Mouse (Mus musculus) left cerebral cortex, adult 2 months (tissue): Measurements from ENCODE around the gene Olfr1102. TPM values are rescaled to one million over a fixed set of nuclear protein-coding genes. Genes with fewer than 3 reads are reported as not detected.

ENCODE experiments used
- DNase-seq, 2 experiments: peaks; one replicate each; pipeline ENCODE4 v3.0.0; 2021 to 2022; ENCODE audit warnings: low spot score in 2 of 2, mixed read lengths in 1 of 2; ENCODE audit errors: extremely low spot score in 1 of 2
- H3K27ac ChIP-seq: fragments of 200-600 bp; 2 replicates; pipeline ENCODE4 v1.8.1; 2022
- H3K4me3 ChIP-seq: fragments of 200-600 bp; 2 replicates; pipeline ENCODE4 v1.8.1; 2022
- CTCF ChIP-seq: fragments of 200-600 bp; IDR thresholded peaks from 2 replicates; pipeline ENCODE4 v1.8.1; 2022; ENCODE audit warnings: antibody characterized with exemption, mild to moderate bottlenecking, moderate library complexity
- intact Hi-C: fragments of 180-260 bp; cut with DNase I; formaldehyde crosslinking; loops from one replicate; pipeline ENCODE4 v1.15.1; 2025
- long read RNA-seq, 2 experiments: library from polyadenylated mRNA; stranded (forward); transcript quantifications; one replicate each; pipeline ENCODE4 v2.0.0; 2021; ENCODE audit warnings: borderline mapping rate in 2 of 2
- total RNA-seq, 2 experiments: library from RNA; stranded (reverse); gene quantifications; 2 replicates each; pipeline ENCODE4 v1.2.3; 2021

The Olfr1102 gene
- not detected for total RNA-seq
- long read RNA-seq, experiment 1: 0 reads
- long read RNA-seq, experiment 2: 0 reads

GRCm38 (mm10) chr2:86998098-86998497 is at the start of gene Olfr1102:
Gene Olfr1102 (plus strand): TSS chr2:86998398.
- intact Hi-C loops: no loop called here
- DNase-seq: no peak
- H3K27ac ChIP-seq: no peak within 1 kb of the TSS
- TF ChIP-seq CTCF: no peak
- no peak within 1 kb of the TSS for H3K4me3 ChIP-seq

- intact Hi-C loops: no loop called here
- no peak within 1 kb of the TSS for H3K4me3 ChIP-seq
- no peak for TF ChIP-seq CTCF
- no peak for DNase-seq
- no peak within 1 kb of the TSS for H3K27ac ChIP-seq
These were observed 37.6 kb upstream of the Olfr1102 start, which contains the start of gene Olfr1099 for GRCm38 (mm10) chr2:86960593-86960992. Gene Olfr1099 (minus strand): TSS chr2:86960693.

GRCm38 (mm10) chr2:86979854-86980253 is 18.3 kb upstream of the Olfr1102 start, which contains the start of gene Olfr1100:
Gene Olfr1100 (minus strand): TSS chr2:86979954.
- DNase-seq: no peak
- no peak within 1 kb of the TSS for H3K4me3 ChIP-seq
- intact Hi-C loops: no loop called here
- no peak within 1 kb of the TSS for H3K27ac ChIP-seq
- TF ChIP-seq CTCF: no peak

- DNase-seq: no peak
- no peak for TF ChIP-seq CTCF
- Histone ChIP-seq H3K4me3 (no peak within 1 kb of the TSS), H3K27ac (no peak within 1 kb of the TSS)
- intact Hi-C loops: no loop called here
These were observed 7.1 kb upstream of the Olfr1102 start, which contains the start of gene Olfr1101 for GRCm38 (mm10) chr2:86991121-86991520. Gene Olfr1101 (minus strand): TSS chr2:86991221.

- H3K4me3 ChIP-seq: no peak within 1 kb of the TSS
- no peak for DNase-seq
- no peak within 1 kb of the TSS for H3K27ac ChIP-seq
- intact Hi-C loops: no loop called here
- TF ChIP-seq CTCF: no peak
These were observed 28.8 kb downstream of the Olfr1102 start, which contains the start of gene Olfr1104 for GRCm38 (mm10) chr2:87026980-87027379. Gene Olfr1104 (minus strand): TSS chr2:87027080.

GRCm38 (mm10) chr2:87036431-87036830 is 38.2 kb downstream of the Olfr1102 start, which contains the start of gene Olfr1105:
Gene Olfr1105 (minus strand): TSS chr2:87036531.
- H3K4me3 ChIP-seq: no peak within 1 kb of the TSS
- intact Hi-C loops: no loop called here
- no peak for DNase-seq
- TF ChIP-seq CTCF: no peak
- no peak within 1 kb of the TSS for H3K27ac ChIP-seq

GRCm38 (mm10) chr2:87052173-87052572 is 54.0 kb downstream of the Olfr1102 start, which contains the start of gene Olfr1106:
Gene Olfr1106 (minus strand): TSS chr2:87052273.
- no peak for TF ChIP-seq CTCF
- no peak within 1 kb of the TSS for H3K27ac ChIP-seq
- DNase-seq: no peak
- intact Hi-C loops: no loop called here
- H3K4me3 ChIP-seq: no peak within 1 kb of the TSS

Other genes with a start within 250 kb of the Olfr1102 start
- gene Olfr1090, start 239.4 kb upstream of the Olfr1102 start, total RNA-seq: not detected
- gene Olfr1093, start 215.9 kb upstream of the Olfr1102 start, total RNA-seq: not detected
- not detected for gene Olfr141, start 188.4 kb upstream of the Olfr1102 start, total RNA-seq
- not detected for gene Olfr1094, start 173.7 kb upstream of the Olfr1102 start, total RNA-seq
- not detected for gene Olfr1095, start 146.7 kb upstream of the Olfr1102 start, total RNA-seq
- gene Gm13723, start 123.6 kb upstream of the Olfr1102 start, total RNA-seq: not detected
- not detected for gene Olfr1097, start 106.2 kb upstream of the Olfr1102 start, total RNA-seq
- gene Olfr1098, start 73.9 kb upstream of the Olfr1102 start, total RNA-seq: not detected
- gene Olfr1099, start 37.7 kb upstream of the Olfr1102 start, total RNA-seq: not detected
- not detected for gene Olfr1100, start 18.4 kb upstream of the Olfr1102 start, total RNA-seq
- not detected for gene Olfr1101, start 7.2 kb upstream of the Olfr1102 start, total RNA-seq
- gene Olfr1104, start 28.7 kb downstream of the Olfr1102 start, total RNA-seq: not detected
- gene Olfr1105, start 38.1 kb downstream of the Olfr1102 start, total RNA-seq: not detected
- not detected for gene Olfr1106, start 53.9 kb downstream of the Olfr1102 start, total RNA-seq
- not detected for gene Olfr1107, start 77.4 kb downstream of the Olfr1102 start, total RNA-seq
- gene Olfr1109, start 97.6 kb downstream of the Olfr1102 start, total RNA-seq: not detected
- gene Olfr259, start 116.2 kb downstream of the Olfr1102 start, total RNA-seq: not detected
- not detected for gene Olfr1110, start 141.9 kb downstream of the Olfr1102 start, total RNA-seq
- gene Olfr1111, start 154.2 kb downstream of the Olfr1102 start, total RNA-seq: not detected
- gene Olfr1112, start 189.4 kb downstream of the Olfr1102 start, total RNA-seq: not detected
- gene Olfr1113, start 210.6 kb downstream of the Olfr1102 start, total RNA-seq: not detected
- not detected for gene Olfr1115, start 249.6 kb downstream of the Olfr1102 start, total RNA-seq